Mouse (Mus musculus) CD4-positive helper T cell, adult 2 months (primary cell): Measurements from ENCODE around the gene Ngrn.

ENCODE experiments used
- DNase-seq: peaks from one replicate; pipeline ENCODE4 v3.0.0-alpha.2; 2012; ENCODE audit warnings: low read depth, missing footprints, low spot score

Ngrn gene

GRCm38 (mm10) chr7:80301522-80301921 is 40.5 kb downstream of the Ngrn start:
- no peak for DNase-seq

- no peak for DNase-seq
These were observed 46.8 kb downstream of the Ngrn start for GRCm38 (mm10) chr7:80307766-80308165.

GRCm38 (mm10) chr7:80310771-80311170 is 49.8 kb downstream of the Ngrn start:
- no peak for DNase-seq
